Mouse (Mus musculus): ENCODE results near the gene Gm49711.
A peak's percentile ranks its signal among the peaks of the same experiment; 100 is the strongest.

Gene Gm49711

DNA sequence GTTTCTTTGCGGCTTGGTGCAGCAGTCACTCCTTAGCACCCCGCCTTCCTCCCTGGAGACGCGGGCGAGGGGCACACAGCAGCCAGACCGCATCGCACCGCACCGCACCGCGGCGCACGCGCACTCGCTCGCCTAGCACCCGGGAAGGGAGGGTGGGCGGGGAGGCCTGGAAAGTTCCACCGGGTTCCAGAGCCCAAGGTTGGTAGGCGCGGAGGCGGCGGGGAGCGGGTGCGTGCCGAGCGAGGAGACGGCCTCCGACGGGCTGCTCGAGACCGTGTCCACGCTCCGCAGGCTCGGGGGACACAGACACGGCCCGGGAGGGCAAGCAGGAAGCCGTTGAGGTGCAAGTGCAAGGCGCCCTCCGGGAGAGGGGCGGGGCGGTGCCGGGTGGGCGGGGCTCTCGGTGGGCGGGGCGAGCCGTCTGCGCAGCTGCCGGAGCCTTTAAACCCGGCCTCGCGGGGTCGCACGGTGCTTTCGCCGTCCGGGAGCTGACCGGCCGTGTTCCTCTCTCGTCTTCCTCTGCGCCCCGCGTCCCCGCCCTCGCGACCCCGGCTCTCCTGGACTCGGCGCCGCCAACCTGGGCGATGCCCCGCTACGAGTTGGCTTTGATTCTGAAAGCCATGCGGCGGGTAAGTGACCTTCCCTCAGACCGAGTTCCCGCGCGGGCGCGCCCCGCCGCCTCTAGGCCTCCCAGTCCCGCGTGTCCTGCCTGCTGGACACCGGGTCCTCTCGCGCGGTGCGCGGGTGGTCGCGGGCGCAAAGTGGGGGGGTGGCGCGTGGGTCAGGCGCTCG, at the start of gene Gm49711, which contains the start of the genes Mrps6 and Slc5a3:
Gm49711 (plus strand) TSS at position 465 of the 792 bp plus-strand sequence.
Mrps6 (plus strand) TSS at position 419 of the 792 bp plus-strand sequence.
Slc5a3 (plus strand) TSS at position 471 of the 792 bp plus-strand sequence.
- DNase-seq (ENCODE audit: low spot score in 2 of 2) = peak; percentile 79 to 84

DNA sequence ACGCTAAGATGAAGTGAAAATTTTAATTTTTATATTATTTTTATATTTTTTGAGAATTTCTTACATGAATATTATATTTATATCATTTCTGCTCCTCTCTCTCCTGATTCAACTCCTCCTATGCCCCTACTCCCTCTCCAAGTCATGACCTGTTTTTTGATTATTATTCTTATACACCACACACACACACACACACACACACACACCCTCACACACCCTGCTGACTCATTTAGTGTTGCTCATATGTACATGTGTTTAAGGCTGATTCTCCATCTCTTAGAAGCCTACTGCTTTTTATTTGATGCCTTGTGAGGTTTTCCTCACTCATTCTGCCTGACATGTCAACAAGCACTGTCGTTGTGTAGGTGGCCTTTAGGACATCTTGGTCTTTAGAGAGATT, 48.5 kb upstream of the Gm49711 start:
- DNase-seq (ENCODE audit: low spot score in 2 of 2) = no peak

DNA sequence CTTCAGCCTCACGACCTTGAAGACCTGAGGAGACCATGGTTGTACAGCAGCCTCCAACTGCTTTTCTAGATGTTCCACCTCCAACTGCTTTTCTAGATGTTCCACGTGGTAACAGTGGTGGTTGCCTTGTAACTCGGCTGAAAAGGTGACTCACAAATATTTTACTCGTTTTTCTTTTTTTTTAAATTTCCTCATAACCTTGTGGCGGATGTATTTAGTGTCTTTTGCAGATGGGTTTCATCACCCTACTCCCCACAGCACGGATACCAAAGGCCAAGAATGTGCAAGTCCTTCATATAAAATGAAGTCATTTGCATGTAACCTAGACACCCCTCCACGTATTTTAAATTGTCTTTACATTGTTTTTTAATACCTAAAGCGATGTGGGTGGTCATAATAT, 41.3 kb upstream of the Gm49711 start:
- no peak for DNase-seq (ENCODE audit: low spot score in 2 of 2)

DNA sequence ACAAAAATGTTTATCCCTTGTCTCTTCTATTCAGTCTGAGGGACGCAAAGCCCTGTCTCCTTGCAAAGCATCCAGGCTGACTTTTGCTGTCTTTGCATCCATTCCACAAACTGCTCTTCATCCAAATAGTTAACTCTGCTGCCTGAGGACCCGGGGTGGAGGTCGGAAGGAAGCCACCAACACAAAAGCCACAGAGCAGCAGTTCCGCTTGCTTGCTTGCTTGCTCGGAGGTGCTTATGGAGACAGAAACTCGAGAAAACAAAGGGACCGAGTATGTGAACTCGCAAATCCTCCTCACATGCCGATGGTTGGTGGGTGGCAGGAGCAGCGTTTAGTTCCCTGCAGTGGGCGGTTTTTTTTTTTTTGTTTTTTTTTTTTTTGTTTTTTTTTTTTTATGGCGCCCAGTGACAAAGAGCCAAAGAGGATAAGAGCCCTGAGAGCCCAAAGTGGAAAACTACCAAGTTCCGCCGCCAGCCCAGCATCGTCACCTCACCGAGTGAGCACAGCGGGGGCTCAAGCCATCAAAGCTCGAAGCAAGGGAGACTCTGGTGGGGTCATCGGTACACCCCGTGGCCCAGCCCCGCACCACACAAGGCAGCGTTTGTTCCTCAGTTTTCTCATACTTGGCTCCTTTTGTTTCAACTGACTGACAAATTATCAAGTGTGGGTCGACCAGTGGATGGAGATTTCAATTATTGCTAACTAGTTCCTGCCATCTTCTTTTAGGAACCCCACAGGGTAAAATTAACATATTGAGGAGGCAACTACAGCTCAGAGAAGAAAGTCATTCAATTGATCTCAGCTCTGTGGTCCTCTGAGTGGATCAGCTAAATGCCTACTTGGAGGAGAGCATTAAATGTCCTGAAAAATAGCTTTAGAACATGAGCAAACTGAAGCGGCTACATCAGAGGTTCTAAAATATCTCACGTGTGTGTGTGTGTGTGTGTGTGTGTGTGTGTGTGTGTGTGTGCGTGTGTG, 38.7 kb upstream of the Gm49711 start:
- peak; percentile 17 to 22 for DNase-seq (ENCODE audit: low spot score in 2 of 2)

DNA sequence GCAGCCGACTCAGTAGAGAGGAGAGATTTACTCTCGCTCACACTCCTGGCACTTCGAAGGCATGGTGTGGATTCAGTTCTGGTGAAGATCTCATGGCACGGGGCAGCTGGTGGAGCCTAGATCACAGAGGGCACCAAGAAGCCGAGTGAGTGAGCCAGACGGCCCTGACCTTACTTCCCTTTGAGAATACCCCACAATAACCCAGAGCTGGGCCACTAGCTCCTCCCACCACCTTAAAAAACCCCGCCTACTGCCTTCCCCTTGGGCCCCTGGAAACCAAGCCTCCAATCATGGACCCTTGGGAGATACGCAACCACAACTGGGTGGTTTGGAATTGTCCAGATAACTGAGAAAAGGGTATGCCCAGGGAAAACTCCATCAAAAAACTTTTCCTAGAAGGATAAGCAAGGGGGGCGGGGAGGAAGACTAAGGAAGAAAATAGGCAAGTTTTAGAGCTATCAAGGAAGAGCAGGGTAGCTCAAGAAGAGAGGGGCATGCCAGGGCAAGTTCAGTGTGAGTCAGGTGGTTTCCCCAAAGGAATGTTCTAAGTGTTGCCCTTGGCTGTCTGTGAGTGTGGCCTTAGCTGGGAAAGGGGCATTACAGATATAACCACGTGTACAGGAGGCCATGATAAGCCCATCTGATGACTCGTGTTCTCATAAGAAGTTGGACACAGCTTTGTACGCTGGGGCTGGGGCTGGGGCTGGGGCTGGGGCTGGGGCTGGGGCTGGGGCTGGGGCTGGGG, 36.3 kb upstream of the Gm49711 start:
- DNase-seq (ENCODE audit: low spot score in 2 of 2) = no peak

DNA sequence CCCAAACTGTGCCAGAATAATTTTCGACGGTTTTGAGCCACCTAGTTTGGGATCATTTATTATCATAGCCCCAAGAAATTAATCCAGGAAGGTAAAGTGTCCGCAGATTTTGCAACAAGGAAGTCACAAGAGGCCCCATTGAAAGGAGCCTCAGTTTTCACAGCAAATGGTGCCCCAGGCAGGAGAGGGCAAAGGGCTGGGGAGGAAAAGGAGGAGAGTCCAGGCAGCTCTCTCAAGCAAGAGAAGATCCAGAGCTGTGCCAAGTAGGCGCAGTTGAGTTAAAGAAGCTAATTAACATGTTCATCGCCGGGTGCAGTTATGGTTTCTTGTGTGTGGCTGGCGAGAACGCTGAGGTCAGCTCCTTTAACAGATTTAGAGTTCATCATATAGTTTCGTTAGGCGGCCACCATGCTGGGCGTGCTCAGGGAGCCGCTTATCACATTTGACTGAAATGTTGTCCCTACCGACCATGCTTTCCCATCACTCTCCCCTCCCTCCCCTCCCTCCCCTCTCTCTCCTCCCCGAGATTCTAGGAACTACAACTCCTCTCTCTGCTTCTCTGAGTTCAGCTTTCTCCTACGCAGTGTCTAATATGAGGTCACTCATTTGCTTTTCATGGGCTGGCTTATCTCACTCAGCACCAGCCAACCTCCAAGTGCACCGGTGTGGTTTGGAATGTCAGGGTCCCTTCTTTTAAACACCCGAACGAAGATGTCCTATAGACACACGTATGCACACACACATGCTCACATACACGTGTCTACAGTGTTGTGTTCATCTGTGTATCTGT, 35.4 kb upstream of the Gm49711 start:
- DNase-seq (ENCODE audit: low spot score in 2 of 2) = no peak

DNA sequence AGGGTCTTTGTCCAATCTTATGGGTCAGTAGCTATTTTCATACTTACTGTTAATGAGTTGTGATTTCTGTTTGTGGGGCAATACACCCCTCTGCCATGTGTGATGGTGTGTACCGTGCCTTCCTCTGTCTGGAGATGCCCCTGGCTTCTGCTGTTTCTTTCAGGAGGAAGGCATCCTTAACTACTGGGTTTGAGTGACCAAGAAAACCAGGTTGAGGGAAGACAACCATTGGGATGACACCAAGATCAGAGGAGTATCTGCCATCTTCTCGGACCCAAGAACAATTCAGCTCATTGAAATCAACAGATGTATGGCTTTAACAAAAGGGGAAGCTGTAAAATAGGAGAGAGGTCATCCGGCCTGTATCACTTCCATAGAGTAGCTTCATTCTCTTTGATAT, 24.8 kb upstream of the Gm49711 start:
- no peak for DNase-seq (ENCODE audit: low spot score in 2 of 2)

DNA sequence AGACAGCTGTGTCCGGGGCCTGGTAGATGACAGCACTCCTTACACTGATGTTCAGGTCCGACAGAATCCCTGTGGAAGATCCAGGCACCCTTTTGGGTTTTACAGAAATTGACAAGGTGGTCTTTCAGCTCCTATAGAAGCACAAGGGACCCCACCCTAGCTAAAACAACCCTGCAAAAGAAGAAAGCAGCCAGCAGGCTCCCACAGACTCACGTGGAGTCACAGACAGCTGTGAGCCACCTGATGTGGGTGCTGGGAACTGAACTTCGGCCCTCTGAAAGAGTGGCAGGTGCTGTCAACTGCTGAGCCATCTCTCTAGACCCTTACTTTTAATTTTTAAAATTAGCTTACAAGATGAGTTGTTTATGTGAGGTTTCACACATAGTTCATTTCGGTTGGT, 23.4 kb upstream of the Gm49711 start:
- no peak for DNase-seq (ENCODE audit: low spot score in 2 of 2)

DNA sequence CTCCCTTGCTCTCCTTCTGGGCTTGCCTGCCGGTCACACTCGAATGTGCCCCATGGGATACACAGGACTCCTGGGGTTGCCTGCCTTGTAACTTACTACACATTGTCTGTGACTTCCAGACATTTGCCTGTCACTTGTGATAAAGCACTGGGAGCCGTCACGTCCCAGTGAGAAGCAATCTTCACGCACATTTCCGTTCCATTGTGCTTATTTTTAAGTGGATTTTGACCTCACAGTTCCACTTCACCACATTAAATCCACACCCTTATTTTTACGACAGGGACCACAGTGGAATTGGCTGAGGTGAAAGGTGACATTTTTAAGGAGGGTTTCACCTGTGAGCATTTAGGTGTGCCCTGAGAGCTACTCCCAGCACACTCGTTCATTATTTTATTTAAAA, 21.4 kb upstream of the Gm49711 start:
- no peak for DNase-seq (ENCODE audit: low spot score in 2 of 2)

DNA sequence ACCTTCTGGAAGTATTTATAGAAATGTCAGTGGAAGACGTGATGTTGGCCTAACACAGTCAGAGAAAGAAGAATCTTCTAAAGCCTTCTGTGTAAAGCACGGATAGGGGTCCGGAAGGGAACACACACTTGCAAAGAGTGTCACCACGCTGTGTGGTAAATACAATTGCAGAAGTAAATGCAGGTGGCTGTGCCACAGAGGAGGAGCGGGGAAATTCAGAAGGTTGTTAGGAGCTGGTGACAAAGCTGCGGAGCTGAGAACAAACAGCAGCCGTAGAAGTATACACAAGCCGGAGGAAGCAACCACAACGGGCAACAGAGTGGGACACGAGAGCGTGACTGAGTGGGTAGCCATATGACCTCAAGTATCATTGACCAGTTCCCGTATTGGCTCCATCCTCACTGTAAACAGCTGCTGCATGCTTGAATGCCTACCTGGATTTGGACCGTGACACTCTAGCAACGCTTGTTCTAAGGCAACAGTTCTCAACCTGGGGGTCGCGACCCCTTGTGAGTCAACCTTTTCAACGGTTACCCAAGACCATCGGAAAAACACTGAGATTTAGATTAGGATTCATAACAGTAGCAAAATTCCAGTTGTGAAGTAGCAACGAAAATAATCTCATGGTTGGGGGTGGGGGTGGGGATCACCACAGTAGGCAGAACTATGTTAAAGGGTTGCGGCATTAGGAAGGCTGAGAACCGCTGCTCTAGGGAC, 20.1 kb upstream of the Gm49711 start:
- peak in 1 of 2 experiments; percentile 39 for DNase-seq (ENCODE audit: low spot score in 2 of 2)

DNA sequence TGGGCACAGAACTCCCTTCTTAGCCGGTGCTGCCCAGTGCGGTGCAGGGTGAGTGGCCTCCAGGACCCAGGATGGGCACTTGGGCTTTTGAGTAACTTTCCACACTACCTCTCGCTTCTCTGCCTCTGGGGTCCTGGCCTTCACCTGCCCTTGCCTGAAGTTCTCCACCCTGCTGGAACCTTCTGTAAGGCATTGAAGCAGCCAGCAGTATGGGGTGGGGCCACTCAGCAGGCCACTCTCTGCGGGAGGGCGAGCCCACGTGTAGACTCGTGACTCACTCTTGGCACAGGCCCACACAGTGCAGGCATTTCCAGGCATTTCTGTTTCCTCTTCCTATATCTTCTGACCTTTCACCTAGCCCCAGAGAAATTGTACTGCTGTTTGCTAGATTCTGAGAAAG, 18.7 kb upstream of the Gm49711 start:
- no peak for DNase-seq (ENCODE audit: low spot score in 2 of 2)

DNA sequence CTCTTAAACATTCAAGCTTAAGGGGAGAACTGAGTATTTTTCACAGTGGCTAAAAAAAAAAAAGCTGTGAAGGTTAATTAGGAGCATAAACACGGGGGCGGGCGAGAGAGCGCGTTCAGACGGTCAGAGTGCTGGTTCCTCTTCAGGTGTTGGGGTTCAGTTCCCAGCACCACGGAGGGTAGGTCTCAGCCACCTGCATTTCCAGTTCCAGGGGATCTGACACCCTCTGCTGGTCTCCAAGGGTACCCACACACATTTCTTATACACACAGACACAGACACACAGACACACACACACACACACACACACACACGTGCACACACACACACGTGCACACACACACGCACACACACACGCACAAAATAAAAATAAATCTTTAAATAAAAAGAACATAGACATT, 18.1 kb upstream of the Gm49711 start:
- no peak for DNase-seq (ENCODE audit: low spot score in 2 of 2)

DNA sequence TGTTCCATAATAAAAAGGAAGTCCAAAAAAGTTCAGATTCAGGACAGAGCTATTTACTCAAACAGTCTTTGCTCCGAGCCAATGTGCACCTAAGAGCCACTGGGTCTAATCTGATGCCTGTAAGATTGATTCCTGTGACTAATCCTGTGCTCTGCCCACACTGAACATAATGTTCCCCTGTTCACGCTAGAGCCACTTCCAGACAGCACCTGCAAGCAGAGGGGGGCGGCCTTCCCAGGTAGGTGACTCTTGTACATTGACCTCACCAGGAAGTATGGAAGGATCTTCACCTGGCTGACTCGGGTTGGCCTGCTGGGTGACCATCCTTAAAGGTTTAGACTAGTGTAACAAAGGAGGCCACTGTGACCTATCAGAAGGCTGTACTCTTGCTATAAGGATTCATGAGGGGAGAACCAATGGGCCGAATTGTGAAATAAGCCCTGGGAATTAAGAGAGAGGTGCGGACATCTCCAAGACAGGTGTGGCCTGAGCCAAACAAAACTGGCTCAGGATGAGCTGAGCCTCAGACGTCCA, 6.3 kb upstream of the Gm49711 start:
- no peak for DNase-seq (ENCODE audit: low spot score in 2 of 2)

DNA sequence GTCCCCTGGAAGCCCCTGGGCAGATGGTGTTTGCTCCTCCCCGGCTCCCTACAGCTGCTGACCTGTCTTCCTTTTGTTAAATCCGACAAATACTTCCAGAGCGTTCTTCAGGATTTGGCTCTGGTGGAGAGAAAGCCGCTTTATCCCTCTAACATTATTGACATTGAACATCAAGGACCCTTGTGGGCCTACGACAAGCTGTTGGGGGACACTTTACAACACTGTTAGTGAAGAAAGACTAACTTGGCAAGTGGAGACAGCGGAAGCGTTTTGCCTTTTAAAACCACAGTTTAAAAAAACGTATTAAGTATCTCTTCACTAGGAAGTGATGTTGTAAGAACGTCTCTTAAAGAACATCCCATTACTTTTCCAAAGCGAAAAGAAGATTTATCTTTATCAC, 5.5 kb upstream of the Gm49711 start:
- no peak for DNase-seq (ENCODE audit: low spot score in 2 of 2)

DNA sequence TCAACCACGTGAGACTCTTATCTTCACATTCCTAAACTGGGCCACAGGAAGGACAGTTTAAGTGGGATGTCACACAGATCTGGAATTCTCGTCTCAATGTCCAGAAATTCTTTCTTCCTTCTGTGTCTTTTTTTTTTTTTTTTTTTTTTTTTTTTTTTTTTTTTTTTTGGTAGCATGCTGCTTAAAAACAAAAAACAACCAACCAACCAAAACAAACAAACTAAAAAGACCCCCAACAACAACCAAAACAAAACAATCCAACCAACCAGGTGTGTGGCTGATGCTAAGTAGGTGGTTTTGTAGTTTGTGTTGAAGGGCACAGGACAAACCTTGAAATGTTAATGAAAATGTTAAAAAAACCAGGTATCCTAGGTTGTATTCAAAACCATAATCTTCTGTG, 1.4 kb upstream of the Gm49711 start:
- DNase-seq (ENCODE audit: low spot score in 2 of 2) = no peak

DNA sequence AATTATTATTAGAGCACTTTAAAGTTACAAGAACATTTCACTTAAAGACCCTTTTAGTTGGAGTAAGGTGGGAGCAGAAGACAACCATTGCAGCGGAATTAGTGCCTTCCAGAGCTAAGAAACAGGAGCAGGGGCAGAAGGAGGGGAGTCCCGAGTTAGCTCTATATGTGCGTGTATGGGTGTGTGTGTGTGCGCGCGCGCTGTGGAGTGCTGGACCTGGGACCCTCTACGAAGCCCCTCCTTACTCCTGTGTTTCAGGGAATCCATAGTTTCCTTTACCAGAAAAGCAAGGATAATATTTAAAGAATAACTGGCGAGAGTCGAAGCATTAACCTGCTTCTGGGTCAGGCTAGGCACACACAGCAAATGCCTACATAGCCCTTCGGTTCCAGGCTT, 662 bp upstream of the Gm49711 start:
- DNase-seq (ENCODE audit: low spot score in 2 of 2) = no peak

DNA sequence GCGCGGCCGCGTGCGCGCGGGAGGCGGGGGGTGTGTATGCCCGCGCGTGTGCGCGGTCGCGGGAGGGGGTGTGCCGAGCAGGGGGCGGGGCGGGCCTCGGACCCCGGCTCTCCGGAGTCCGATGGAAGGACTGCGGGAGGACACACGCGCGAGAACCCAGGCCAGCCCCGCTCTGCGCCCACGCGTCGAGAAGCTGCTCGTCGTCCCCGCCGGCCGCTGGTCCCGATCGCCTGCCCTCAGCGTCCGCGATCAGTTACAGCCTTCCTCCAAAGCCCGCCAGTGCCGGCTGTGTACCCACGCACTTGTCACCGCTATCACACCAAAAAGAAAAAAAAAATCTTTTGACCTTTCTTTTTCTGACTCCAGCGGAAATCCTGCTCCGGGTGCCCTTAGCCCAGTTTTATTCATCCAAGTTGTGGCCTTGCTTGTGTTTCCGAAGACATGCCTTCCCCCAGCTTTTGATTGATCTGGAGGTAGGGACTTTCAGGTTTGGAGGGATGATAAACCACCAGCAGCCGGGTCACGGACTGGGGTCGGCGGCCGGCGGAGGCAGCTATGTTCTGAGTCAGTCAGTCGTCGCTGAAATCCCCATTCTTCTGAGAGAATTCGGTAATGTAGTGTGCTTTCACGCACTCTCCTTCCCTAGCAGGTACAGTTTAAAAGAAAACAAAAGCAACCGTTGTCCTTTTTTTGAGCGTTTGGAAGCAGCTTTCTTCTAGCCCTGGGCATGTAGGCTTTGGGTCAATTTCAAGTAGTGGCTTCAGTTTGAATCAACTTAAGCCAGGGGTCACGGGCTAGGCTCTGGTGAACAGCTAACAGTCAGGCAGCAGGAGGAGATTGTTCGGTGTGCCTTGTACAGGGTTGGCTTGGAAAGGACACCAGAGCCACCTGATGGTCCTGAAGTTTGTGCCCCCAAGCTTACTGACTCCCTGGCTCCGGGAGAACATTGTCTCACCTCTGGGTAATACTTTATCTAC, 816 bp downstream of the Gm49711 start:
- DNase-seq (ENCODE audit: low spot score in 2 of 2) = peak; percentile 27 to 28

DNA sequence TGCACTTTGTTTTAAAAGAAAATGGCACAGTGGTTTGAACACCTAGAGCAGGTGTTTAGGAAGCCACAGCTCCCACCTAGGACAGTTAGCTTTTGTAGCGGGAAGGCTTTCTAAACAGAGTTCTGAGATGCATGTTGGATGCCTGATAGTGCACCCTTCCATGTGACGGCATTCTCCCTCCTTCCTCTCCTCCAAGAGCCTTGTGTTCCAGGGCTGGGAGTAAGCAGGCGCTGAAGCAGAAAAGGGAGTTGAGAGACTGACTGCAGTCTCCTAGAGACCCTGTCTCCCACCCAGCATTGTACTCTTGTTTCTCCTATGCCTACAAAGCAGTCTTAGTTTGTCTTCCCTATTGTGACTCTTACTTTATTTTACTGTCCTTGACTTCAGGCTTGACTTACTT, 2.1 kb downstream of the Gm49711 start:
- DNase-seq (ENCODE audit: low spot score in 2 of 2) = no peak

DNA sequence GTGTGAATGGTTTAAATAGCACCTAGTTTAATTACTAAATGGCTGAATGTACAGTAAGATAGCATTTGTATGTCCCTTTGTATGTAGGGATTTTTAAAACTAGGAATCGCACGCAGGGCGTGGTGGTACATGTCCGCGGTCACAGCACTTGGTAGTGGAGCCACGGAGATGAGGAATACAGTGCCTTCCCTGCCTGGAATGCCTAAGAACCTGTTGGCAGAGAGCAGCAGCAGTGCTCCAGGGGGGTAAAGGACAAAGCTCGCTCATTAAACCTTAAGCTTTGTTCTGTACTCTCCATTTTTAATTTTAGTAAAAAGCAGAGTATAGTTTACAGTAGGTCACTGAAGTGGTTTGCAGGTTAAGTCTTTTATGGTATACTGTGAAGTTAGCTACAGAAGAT, 3.5 kb downstream of the Gm49711 start:
- DNase-seq (ENCODE audit: low spot score in 2 of 2) = no peak

Measured in natural killer cell, adult 2 months (primary cell).